Mouse (Mus musculus): ENCODE results near the gene Spred2. TPM values are rescaled to one million over a fixed set of nuclear protein-coding genes. Genes with fewer than 3 reads are reported as not detected.

The Spred2 gene
- polyA plus RNA-seq, 1 experiment from 2014 or later = 8.5 TPM

GRCm38 (mm10) chr11:19941156-19941777 is 17.1 kb downstream of the Spred2 start:
- no peak overlapping the region for H3K9ac ChIP-seq (ENCODE audit: low read depth, low read length)
- H3K4me2 ChIP-seq (ENCODE audit: low read length) = no peak overlapping the region
- WGBS = 81% methylated on average over 12 of the region's 12 CpGs
- TF ChIP-seq CTCF (IDR thresholded peaks at IDR 0.05; ENCODE audit: low read depth) = no peak
- ATAC-seq (replicated peaks; ENCODE audit: low FRiP score, low read depth) (no peak), DNase-seq (ENCODE audit: low spot score) (no peak)
- H3K36me3 ChIP-seq (ENCODE audit: insufficient read depth, low read length) = no peaks in the 10 kb centered on the region; the same call in 1 of the 2 replicates
- H3K4me1 ChIP-seq (replicated peaks; ENCODE audit: insufficient read depth, low read length) = 0 out of 2 replicates have a peak, but pooled peaks cover 4% of the 10 kb centered on the region
- no peaks in the 10 kb centered on the region for H3K9me3 ChIP-seq (replicated peaks; ENCODE audit: low read length)
- no peak overlapping the region for H3K27ac ChIP-seq
- H3K4me3 ChIP-seq (replicated peaks; ENCODE audit: low read depth, low read length) = no peak overlapping the region
- H3K27me3 ChIP-seq (ENCODE audit: insufficient read depth, low read length) = no peaks in the 10 kb centered on the region

- no peak overlapping the region for H3K4me3 ChIP-seq (replicated peaks; ENCODE audit: low read depth, low read length)
- H3K4me1 ChIP-seq (replicated peaks; ENCODE audit: insufficient read depth, low read length) = 0 out of 2 replicates have a peak, but pooled peaks cover 4% of the 10 kb centered on the region
- no peak overlapping the region for H3K4me2 ChIP-seq (ENCODE audit: low read length)
- H3K9ac ChIP-seq (ENCODE audit: low read depth, low read length) = no peak overlapping the region
- TF ChIP-seq CTCF (IDR thresholded peaks at IDR 0.05; ENCODE audit: low read depth) = no peak
- H3K9me3 ChIP-seq (replicated peaks; ENCODE audit: low read length) = no peaks in the 10 kb centered on the region
- ATAC-seq (replicated peaks; ENCODE audit: low FRiP score, low read depth) (no peak), DNase-seq (ENCODE audit: low spot score) (no peak)
- no peak overlapping the region for H3K27ac ChIP-seq
- H3K36me3 ChIP-seq (ENCODE audit: insufficient read depth, low read length) = no peaks in the 10 kb centered on the region; the same call in 1 of the 2 replicates
- WGBS = 68% methylated on average over 4 of the region's 4 CpGs
- H3K27me3 ChIP-seq (ENCODE audit: insufficient read depth, low read length) = no peaks in the 10 kb centered on the region
These were observed 17.8 kb downstream of the Spred2 start for GRCm38 (mm10) chr11:19941978-19942377.

GRCm38 (mm10) chr11:19943753-19944152 is 19.6 kb downstream of the Spred2 start:
- DNase-seq (ENCODE audit: low spot score) = no peak
- H3K36me3 ChIP-seq (ENCODE audit: insufficient read depth, low read length) = no peaks in the 10 kb centered on the region; the same call in 1 of the 2 replicates
- H3K27me3 ChIP-seq (ENCODE audit: insufficient read depth, low read length) = no peaks in the 10 kb centered on the region
- no peak overlapping the region for H3K4me3 ChIP-seq (replicated peaks; ENCODE audit: low read depth, low read length)
- 97% methylated on average over 2 of the region's 2 CpGs for WGBS
- no peak overlapping the region for H3K4me2 ChIP-seq (ENCODE audit: low read length)
- no peak for TF ChIP-seq CTCF (IDR thresholded peaks at IDR 0.05; ENCODE audit: low read depth)
- no peak overlapping the region for H3K27ac ChIP-seq
- ATAC-seq (replicated peaks; ENCODE audit: low FRiP score, low read depth) = no peak
- H3K9me3 ChIP-seq (replicated peaks; ENCODE audit: low read length) = no peaks in the 10 kb centered on the region
- H3K4me1 ChIP-seq (replicated peaks; ENCODE audit: insufficient read depth, low read length) = 0 out of 2 replicates have a peak, but pooled peaks cover 10% of the 10 kb centered on the region
- H3K9ac ChIP-seq (ENCODE audit: low read depth, low read length) = no peak overlapping the region

- no peaks in the 10 kb centered on the region for H3K27me3 ChIP-seq (ENCODE audit: insufficient read depth, low read length)
- TF ChIP-seq CTCF (IDR thresholded peaks at IDR 0.05; ENCODE audit: low read depth) = no peak
- H3K9ac ChIP-seq (ENCODE audit: low read depth, low read length) = no peak overlapping the region
- no peak overlapping the region for H3K4me3 ChIP-seq (replicated peaks; ENCODE audit: low read depth, low read length)
- ATAC-seq (replicated peaks; ENCODE audit: low FRiP score, low read depth) (no peak), DNase-seq (ENCODE audit: low spot score) (no peak)
- no peaks in the 10 kb centered on the region for H3K9me3 ChIP-seq (replicated peaks; ENCODE audit: low read length)
- no peak overlapping the region for H3K4me2 ChIP-seq (ENCODE audit: low read length)
- H3K36me3 ChIP-seq (ENCODE audit: insufficient read depth, low read length) = no peaks in the 10 kb centered on the region; the same call in 1 of the 2 replicates
- peaks cover 18% of the 10 kb centered on the region; the same call in 1 of the 2 replicates for H3K4me1 ChIP-seq (replicated peaks; ENCODE audit: insufficient read depth, low read length)
- 68% methylated on average over 6 of the region's 6 CpGs for WGBS
- H3K27ac ChIP-seq = no peak overlapping the region
These were observed 20.5 kb downstream of the Spred2 start for GRCm38 (mm10) chr11:19944701-19945100.

GRCm38 (mm10) chr11:19946721-19947120 is 22.5 kb downstream of the Spred2 start:
- Histone ChIP-seq H3K27ac (no peak overlapping the region), H3K4me2 (ENCODE audit: low read length) (no peak overlapping the region), H3K27me3 (ENCODE audit: insufficient read depth, low read length) (no peaks in the 10 kb centered on the region), H3K4me1 (replicated peaks; ENCODE audit: insufficient read depth, low read length) (peaks cover 20% of the 10 kb centered on the region), H3K9ac (ENCODE audit: low read depth, low read length) (no peak overlapping the region), H3K4me3 (replicated peaks; ENCODE audit: low read depth, low read length) (no peak overlapping the region), H3K36me3 (ENCODE audit: insufficient read depth, low read length) (no peaks in the 10 kb centered on the region), H3K9me3 (replicated peaks; ENCODE audit: low read length) (no peaks in the 10 kb centered on the region)
- 93% methylated on average over 6 of the region's 7 CpGs for WGBS
- DNase-seq (ENCODE audit: low spot score) (no peak), ATAC-seq (replicated peaks; ENCODE audit: low FRiP score, low read depth) (no peak)
- TF ChIP-seq CTCF (IDR thresholded peaks at IDR 0.05; ENCODE audit: low read depth) = no peak

GRCm38 (mm10) chr11:19947626-19948135 is 23.5 kb downstream of the Spred2 start:
- no peak overlapping the region; the same call in 1 of the 2 replicates for H3K4me2 ChIP-seq (ENCODE audit: low read length)

More at GRCm38 (mm10) chr11:19947626-19948135, 23.5 kb downstream of the Spred2 start:
- H3K4me3 ChIP-seq (replicated peaks; ENCODE audit: low read depth, low read length) = no peak overlapping the region
- H3K9me3 ChIP-seq (replicated peaks; ENCODE audit: low read length) = no peaks in the 10 kb centered on the region
- H3K27me3 ChIP-seq (ENCODE audit: insufficient read depth, low read length) = no peaks in the 10 kb centered on the region
- 79% methylated on average over 7 of the region's 7 CpGs for WGBS
- no peak for TF ChIP-seq CTCF (IDR thresholded peaks at IDR 0.05; ENCODE audit: low read depth)
- H3K4me1 ChIP-seq (replicated peaks; ENCODE audit: insufficient read depth, low read length) = peaks cover 21% of the 10 kb centered on the region
- DNase-seq (ENCODE audit: low spot score) (no peak), ATAC-seq (replicated peaks; ENCODE audit: low FRiP score, low read depth) (no peak)
- no peaks in the 10 kb centered on the region for H3K36me3 ChIP-seq (ENCODE audit: insufficient read depth, low read length)
- H3K27ac ChIP-seq = no peak overlapping the region
- no peak overlapping the region for H3K9ac ChIP-seq (ENCODE audit: low read depth, low read length)
